19 mouse cellular contexts compared by ENCODE assay signal in the genomic region with DNA sequence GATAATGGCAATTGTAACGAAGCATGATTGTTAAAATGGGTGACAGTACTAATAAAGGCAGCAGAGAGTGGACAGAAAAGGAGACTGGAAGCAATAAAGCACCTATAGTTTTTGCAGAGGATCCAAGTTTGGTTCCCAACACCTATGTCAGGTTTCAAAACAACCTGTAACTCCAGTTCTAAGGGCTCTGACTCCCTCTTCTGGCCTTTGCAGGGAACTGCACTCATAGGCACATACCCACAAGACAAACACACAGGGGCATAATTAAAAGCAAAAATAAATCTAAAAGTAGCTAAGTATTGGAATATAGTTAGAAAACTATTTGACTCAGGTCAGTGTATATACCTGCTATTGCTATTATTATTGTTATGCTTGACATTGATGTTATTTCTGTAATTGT. TPM values are rescaled to one million over a fixed set of nuclear protein-coding genes. Genes with fewer than 3 reads are reported as not detected.
A peak's percentile ranks its signal among the peaks of the same experiment; 100 is the strongest.
DNase-seq lines count a peak whose midpoint lies in the region; ATAC-seq and TF ChIP-seq lines count a peak whose summit lies in the region.
"Had no signal": no experiment of that assay in that cellular context is flagged by ENCODE, and none has a peak within 500 bp of the region (broad histone marks: within the 10 kb centered on the region; RNA-seq: fewer than 3 reads in every experiment).

No protein-coding gene starts in this region.

- peak; percentile 35 for TF ChIP-seq CTCF in kidney, postnatal 0 days (IDR thresholded peaks at IDR 0.05; ENCODE audit: low read depth)
- peak; percentile 24; the same call in 1 of the 2 replicates for TF ChIP-seq CTCF in midbrain, postnatal 0 days (IDR thresholded peaks at IDR 0.05)
- TF ChIP-seq CTCF in Patski (IDR thresholded peaks at IDR 0.05) = peak; percentile 51

- H3K27me3 ChIP-seq in kidney, postnatal 0 days (ENCODE audit: insufficient read depth, low read length) = no peaks in the 10 kb centered on the region
- no peaks in the 10 kb centered on the region for H3K27me3 ChIP-seq in midbrain, postnatal 0 days (ENCODE audit: insufficient read depth, low read length)
- no peaks in the 10 kb centered on the region for H3K27me3 ChIP-seq in midbrain, embryonic 13.5 days
- H3K27me3 ChIP-seq in Patski = peaks cover 6% of the 10 kb centered on the region
- H3K27me3 ChIP-seq: forebrain, embryonic 13.5 days; limb, embryonic 12.5 days; midbrain, embryonic 15.5 days; stomach, embryonic 15.5 days had no signal

- POLR2A ChIA-PET in Patski (lab: Charles Lee) = no interaction called here

- CTCF ChIA-PET in Patski (lab: Charles Lee) = no interaction called here

- in situ Hi-C loops in Patski (cut with MboI; ENCODE audit: low pct_unique_long_range_greater_than_20kb) = no loop called here

- H3K9me3 ChIP-seq in kidney, postnatal 0 days (replicated peaks; ENCODE audit: low read length) = no peaks in the 10 kb centered on the region
- H3K9me3 ChIP-seq in midbrain, postnatal 0 days (ENCODE audit: low read length) = no peaks in the 10 kb centered on the region
- no peaks in the 10 kb centered on the region for H3K9me3 ChIP-seq in midbrain, embryonic 13.5 days
- H3K9me3 ChIP-seq: embryonic facial prominence, embryonic 10.5 days; forebrain, embryonic 13.5 days; limb, embryonic 12.5 days; midbrain, embryonic 15.5 days; stomach, embryonic 15.5 days had no signal

- WGBS in kidney, postnatal 0 days = 98% methylated on average over 1 of the region's 1 CpGs
- WGBS in midbrain, postnatal 0 days = 93% methylated on average over 1 of the region's 1 CpGs
- 88% methylated on average over 1 of the region's 1 CpGs for WGBS in midbrain, embryonic 13.5 days

- no peak overlapping the region for H3K9ac ChIP-seq in kidney, postnatal 0 days (ENCODE audit: low read depth, low read length)
- no peak overlapping the region for H3K9ac ChIP-seq in midbrain, postnatal 0 days (replicated peaks; ENCODE audit: low read length, poor library complexity, severe bottlenecking)
- no peak overlapping the region for H3K9ac ChIP-seq in midbrain, embryonic 13.5 days (replicated peaks)
- H3K9ac ChIP-seq: forebrain, embryonic 13.5 days; limb, embryonic 12.5 days; midbrain, embryonic 15.5 days; stomach, embryonic 15.5 days had no signal

- no peak overlapping the region for H3K4me3 ChIP-seq in kidney, postnatal 0 days (replicated peaks; ENCODE audit: low read depth, low read length)
- H3K4me3 ChIP-seq in midbrain, postnatal 0 days (ENCODE audit: low read depth, low read length) = no peak overlapping the region
- no peak overlapping the region for H3K4me3 ChIP-seq in midbrain, embryonic 13.5 days (replicated peaks)
- H3K4me3 ChIP-seq: embryonic facial prominence, embryonic 10.5 days; forebrain, embryonic 13.5 days; limb, embryonic 12.5 days; midbrain, embryonic 15.5 days; stomach, embryonic 15.5 days had no signal

- no peak for DNase-seq in kidney, postnatal 0 days (ENCODE audit: low spot score)
- no peak for DNase-seq in kidney, postnatal 10 days
- no peak for DNase-seq in midbrain, postnatal 0 days (ENCODE audit: low spot score)
- DNase-seq in Patski (ENCODE audit: low read depth, low spot score) = no peak
- DNase-seq in thymus, postnatal 36 days = no peak
- no peak for DNase-seq in spleen, adult 18-20 months
- DNase-seq: cerebellum, adult 11 months; cerebellum, postnatal 25 days; lung, adult 2 months; right cerebral cortex, adult 18-20 months had no signal

- H3K36me3 ChIP-seq in kidney, postnatal 0 days (ENCODE audit: insufficient read depth, low read length) = no peaks in the 10 kb centered on the region
- H3K36me3 ChIP-seq in midbrain, postnatal 0 days (ENCODE audit: insufficient read depth, low read length) = no peaks in the 10 kb centered on the region
- H3K36me3 ChIP-seq in midbrain, embryonic 13.5 days = 0 out of 2 replicates have a peak, but pooled peaks cover 6% of the 10 kb centered on the region
- H3K36me3 ChIP-seq: embryonic facial prominence, embryonic 10.5 days; limb, embryonic 12.5 days; midbrain, embryonic 15.5 days; stomach, embryonic 15.5 days had no signal

- no peak for ATAC-seq in kidney, postnatal 0 days (replicated peaks; ENCODE audit: low FRiP score, low read depth)
- ATAC-seq in midbrain, postnatal 0 days (ENCODE audit: low FRiP score) = no peak
- no peak for ATAC-seq in midbrain, embryonic 13.5 days
- no peak for ATAC-seq in Patski
- ATAC-seq: CD4-positive, CD25-positive, alpha-beta regulatory T cell, adult 4 months; forebrain, embryonic 13.5 days; inflammation-experienced regulatory T-cells, adult 6 months; midbrain, embryonic 15.5 days had no signal

- no peak overlapping the region for H3K27ac ChIP-seq in kidney, postnatal 0 days
- no peak overlapping the region for H3K27ac ChIP-seq in midbrain, postnatal 0 days (ENCODE audit: low read depth, low read length)
- no peak overlapping the region for H3K27ac ChIP-seq in midbrain, embryonic 13.5 days
- H3K27ac ChIP-seq: embryonic facial prominence, embryonic 10.5 days; forebrain, embryonic 13.5 days; limb, embryonic 12.5 days; midbrain, embryonic 15.5 days; stomach, embryonic 15.5 days had no signal

- H3K4me1 ChIP-seq in kidney, postnatal 0 days (replicated peaks; ENCODE audit: insufficient read depth, low read length) = no peaks in the 10 kb centered on the region
- no peaks in the 10 kb centered on the region for H3K4me1 ChIP-seq in midbrain, postnatal 0 days (ENCODE audit: insufficient read depth, low read length)
- 0 out of 2 replicates have a peak, but pooled peaks cover 8% of the 10 kb centered on the region for H3K4me1 ChIP-seq in midbrain, embryonic 13.5 days (replicated peaks)

- H3K4me2 ChIP-seq in kidney, postnatal 0 days (ENCODE audit: low read length) = no peak overlapping the region
- H3K4me2 ChIP-seq in midbrain, postnatal 0 days (ENCODE audit: low read depth, low read length, poor library complexity, severe bottlenecking) = no peak overlapping the region
- H3K4me2 ChIP-seq in midbrain, embryonic 13.5 days (replicated peaks) = no peak overlapping the region
- H3K4me2 ChIP-seq: forebrain, embryonic 13.5 days; limb, embryonic 12.5 days; midbrain, embryonic 15.5 days; stomach, embryonic 15.5 days had no signal

RNA-seq across cellular contexts. Expression of a gene that starts 25.8 kb away (rescaled TPM):
- polyA plus RNA-seq in kidney, postnatal 0 days (2015; fragmentation: Nextera tagmentation; extraction: Ambion mirVana) = 0.27 and 0.42 TPM in 2 replicates
- 111 and 114 TPM in 2 replicates for total RNA-seq in midbrain, postnatal 0 days (2014; rRNA removed)
- polyA plus RNA-seq in midbrain, postnatal 0 days (2015; fragmentation: Nextera tagmentation; extraction: Ambion mirVana) = 74.0 and 81.5 TPM in 2 replicates
- polyA plus RNA-seq in midbrain, embryonic 13.5 days (2015; fragmentation: Nextera tagmentation; extraction: Ambion mirVana) = 44.4 and 45.3 TPM in 2 replicates
- polyA plus RNA-seq in Patski (2021) = 0.33 TPM
- total RNA-seq: megakaryocyte progenitor cell, adult 5-6 weeks had no signal
- polyA plus RNA-seq: inflammation-experienced regulatory T-cells, adult 6 months had no signal

Comparison
In these comparisons a context has a peak if more than half of its experiments do, and no peak if none do; other contexts are left out.
1. RNA of a gene that starts 25.8 kb away (polyA plus RNA-seq): 74.0 to 81.5 TPM in midbrain, postnatal 0 days and 44.4 to 45.3 TPM in midbrain, embryonic 13.5 days; 0.27 to 0.42 TPM in kidney, postnatal 0 days and 0.33 TPM in Patski (single experiment); every median in the first group is over 10 times any median in the second.
2. Peak in every context shown above with its lines, with median percentiles within 50 percentile points of each other: CTCF ChIP-seq.